Mouse (Mus musculus) lung, postnatal 0 days (tissue): ENCODE measurements around the gene Cmip.

Experiments
- CTCF ChIP-seq: IDR thresholded peaks from 2 replicates; pipeline ENCODE4 v1.5.1; 2016; ENCODE audit warnings: antibody characterized with exemption, mild to moderate bottlenecking
- EP300 ChIP-seq: IDR thresholded peaks from 2 replicates; pipeline ENCODE4 v1.6.1; 2016; ENCODE audit warnings: antibody characterized with exemption, mild to moderate bottlenecking, control low read depth

DNA sequence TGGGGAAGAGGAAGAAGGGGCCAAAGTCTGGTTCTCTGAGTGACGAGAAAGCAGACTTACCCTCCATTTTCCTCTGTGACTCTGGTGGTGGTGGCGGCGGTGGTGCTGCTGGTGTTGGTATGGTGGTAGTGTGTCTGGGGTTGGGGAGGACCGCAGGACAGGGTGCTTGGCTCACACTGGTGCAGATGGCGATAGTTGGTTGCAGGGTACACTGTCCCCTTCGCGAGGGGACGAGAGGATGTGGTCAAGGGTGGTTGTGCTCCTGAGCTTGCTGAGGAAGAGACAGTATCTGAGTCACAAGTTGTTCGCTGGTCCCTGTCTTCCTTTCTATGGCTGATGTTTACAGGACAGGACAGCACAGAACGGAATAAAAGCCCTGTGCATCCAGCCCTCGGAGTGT is 88.5 kb downstream of the Cmip start:
- TF ChIP-seq CTCF (no peak), EP300 (no peak)
